Mouse (Mus musculus): ENCODE data around the gene Spsb1. TPM values are rescaled to one million over a fixed set of nuclear protein-coding genes. Genes with fewer than 3 reads are reported as not detected.

Gene Spsb1
- polyA plus RNA-seq, 1 experiment from 2014 or later, result 22.3 TPM

GRCm38 (mm10) chr4:149994218-149994617 lies 39.4 kb upstream of the Spsb1 start:
- H3K9me3 ChIP-seq, result no peaks in the 10 kb centered on the region
- WGBS, result 91% methylated on average over 10 of the region's 10 CpGs
- no peak overlapping the region for H3K4me2 ChIP-seq (replicated peaks)
- H3K36me3 ChIP-seq, result no peaks in the 10 kb centered on the region; the same call in 1 of the 2 replicates
- no peak for ATAC-seq (ENCODE audit: low FRiP score, low read depth)
- peaks cover 29% of the 10 kb centered on the region for H3K4me1 ChIP-seq
- no peak overlapping the region for H3K9ac ChIP-seq
- H3K4me3 ChIP-seq, result no peak overlapping the region
- no peaks in the 10 kb centered on the region for H3K27me3 ChIP-seq
- no peak overlapping the region for H3K27ac ChIP-seq

GRCm38 (mm10) chr4:149992670-149993032 lies 37.8 kb upstream of the Spsb1 start:
- no peak overlapping the region for H3K9ac ChIP-seq
- no peaks in the 10 kb centered on the region; the same call in 1 of the 2 replicates for H3K36me3 ChIP-seq
- no peaks in the 10 kb centered on the region for H3K9me3 ChIP-seq
- H3K4me3 ChIP-seq, result no peak overlapping the region
- peaks cover 31% of the 10 kb centered on the region for H3K4me1 ChIP-seq
- ATAC-seq (ENCODE audit: low FRiP score, low read depth), result no peak
- no peak overlapping the region for H3K4me2 ChIP-seq (replicated peaks)
- no peaks in the 10 kb centered on the region for H3K27me3 ChIP-seq
- H3K27ac ChIP-seq, result no peak overlapping the region
- WGBS, result 84% methylated on average over 8 of the region's 8 CpGs

GRCm38 (mm10) chr4:149991755-149992669 lies 37.2 kb upstream of the Spsb1 start:
- H3K9me3 ChIP-seq, result no peaks in the 10 kb centered on the region
- no peaks in the 10 kb centered on the region; the same call in 1 of the 2 replicates for H3K36me3 ChIP-seq
- H3K9ac ChIP-seq, result no peak overlapping the region
- H3K27ac ChIP-seq, result no peak overlapping the region
- H3K4me1 ChIP-seq, result peaks cover 31% of the 10 kb centered on the region
- no peak overlapping the region for H3K4me3 ChIP-seq
- H3K4me2 ChIP-seq (replicated peaks), result no peak overlapping the region
- H3K27me3 ChIP-seq, result no peaks in the 10 kb centered on the region
- no peak for ATAC-seq (ENCODE audit: low FRiP score, low read depth)
- 78% methylated on average over 13 of the region's 13 CpGs for WGBS

- Histone ChIP-seq H3K27me3 (no peaks in the 10 kb centered on the region), H3K9me3 (no peaks in the 10 kb centered on the region), H3K9ac (peak overlapping the region; percentile 43; the same call in 1 of the 2 replicates), H3K4me2 (replicated peaks) (peak overlapping the region; percentile 23; the same call in 1 of the 2 replicates), H3K4me3 (no peak overlapping the region), H3K4me1 (peaks cover 31% of the 10 kb centered on the region), H3K36me3 (no peaks in the 10 kb centered on the region; the same call in 1 of the 2 replicates), H3K27ac (peak overlapping the region; percentile 33; the same call in 1 of the 2 replicates)
- WGBS, result 25% methylated on average over 9 of the region's 9 CpGs
- ATAC-seq (ENCODE audit: low FRiP score, low read depth), result no peak
These were observed 36.3 kb upstream of the Spsb1 start for GRCm38 (mm10) chr4:149990954-149991633.

- 12% methylated on average over 8 of the region's 8 CpGs for WGBS
- H3K9ac ChIP-seq, result peak overlapping the region; percentile 43; the same call in 1 of the 2 replicates
These were observed 35.5 kb upstream of the Spsb1 start for GRCm38 (mm10) chr4:149990212-149990953.

GRCm38 (mm10) chr4:149988931-149989556 lies 34.2 kb upstream of the Spsb1 start:
- H3K4me3 ChIP-seq, result peak overlapping the region; percentile 27
- WGBS, result 9% methylated on average over 21 of the region's 21 CpGs
- no peaks in the 10 kb centered on the region for H3K9me3 ChIP-seq
- no peaks in the 10 kb centered on the region; the same call in 1 of the 2 replicates for H3K36me3 ChIP-seq
- ATAC-seq (ENCODE audit: low FRiP score, low read depth), result peak; percentile 89
- no peak overlapping the region for H3K27ac ChIP-seq
- H3K4me2 ChIP-seq (replicated peaks), result peak overlapping the region; percentile 61
- peaks cover 31% of the 10 kb centered on the region for H3K4me1 ChIP-seq
- H3K27me3 ChIP-seq, result no peaks in the 10 kb centered on the region
- no peak overlapping the region for H3K9ac ChIP-seq

More at GRCm38 (mm10) chr4:149990212-149990953, 35.5 kb upstream of the Spsb1 start:
- Histone ChIP-seq H3K4me3 (no peak overlapping the region), H3K4me1 (peaks cover 31% of the 10 kb centered on the region), H3K27ac (no peak overlapping the region), H3K9me3 (no peaks in the 10 kb centered on the region), H3K27me3 (no peaks in the 10 kb centered on the region), H3K4me2 (replicated peaks) (peak overlapping the region; percentile 23; the same call in 1 of the 2 replicates), H3K36me3 (no peaks in the 10 kb centered on the region; the same call in 1 of the 2 replicates)
- ATAC-seq (ENCODE audit: low FRiP score, low read depth), result 0 out of 2 replicates have a peak, but pooled peaks have one; percentile 14

GRCm38 (mm10) chr4:149988301-149988700 lies 33.5 kb upstream of the Spsb1 start:
- ATAC-seq (ENCODE audit: low FRiP score, low read depth), result no peak
- Histone ChIP-seq H3K4me2 (replicated peaks) (peak overlapping the region; percentile 61), H3K9me3 (no peaks in the 10 kb centered on the region), H3K4me1 (peaks cover 31% of the 10 kb centered on the region), H3K27ac (no peak overlapping the region), H3K4me3 (no peak overlapping the region), H3K9ac (no peak overlapping the region), H3K36me3 (peaks cover 7% of the 10 kb centered on the region), H3K27me3 (no peaks in the 10 kb centered on the region)
- 77% methylated on average over 6 of the region's 6 CpGs for WGBS

GRCm38 (mm10) chr4:149986671-149987417 lies 32.0 kb upstream of the Spsb1 start:
- H3K4me2 ChIP-seq (replicated peaks), result no peak overlapping the region
- H3K27ac ChIP-seq, result no peak overlapping the region
- H3K4me1 ChIP-seq, result peaks cover 31% of the 10 kb centered on the region
- WGBS, result 76% methylated on average over 10 of the region's 10 CpGs
- H3K9ac ChIP-seq, result no peak overlapping the region
- H3K36me3 ChIP-seq, result peaks cover 17% of the 10 kb centered on the region
- H3K27me3 ChIP-seq, result no peaks in the 10 kb centered on the region
- no peaks in the 10 kb centered on the region for H3K9me3 ChIP-seq
- no peak for ATAC-seq (ENCODE audit: low FRiP score, low read depth)
- H3K4me3 ChIP-seq, result no peak overlapping the region

- H3K27ac ChIP-seq, result no peak overlapping the region
- peaks cover 18% of the 10 kb centered on the region for H3K4me1 ChIP-seq
- no peak overlapping the region for H3K9ac ChIP-seq
- no peaks in the 10 kb centered on the region for H3K27me3 ChIP-seq
- no peaks in the 10 kb centered on the region for H3K9me3 ChIP-seq
- ATAC-seq (ENCODE audit: low FRiP score, low read depth), result no peak
- H3K4me2 ChIP-seq (replicated peaks), result no peak overlapping the region
- peaks cover 22% of the 10 kb centered on the region for H3K36me3 ChIP-seq
- no peak overlapping the region for H3K4me3 ChIP-seq
- WGBS, result 91% methylated on average over 23 of the region's 23 CpGs
These were observed 29.2 kb upstream of the Spsb1 start for GRCm38 (mm10) chr4:149983921-149984645.

GRCm38 (mm10) chr4:149982154-149982553 lies 27.3 kb upstream of the Spsb1 start:
- H3K9ac ChIP-seq, result no peak overlapping the region
- H3K27ac ChIP-seq, result no peak overlapping the region
- WGBS, result 74% methylated on average over 15 of the region's 15 CpGs

More at GRCm38 (mm10) chr4:149982154-149982553, 27.3 kb upstream of the Spsb1 start:
- Histone ChIP-seq H3K9me3 (no peaks in the 10 kb centered on the region), H3K4me2 (replicated peaks) (no peak overlapping the region), H3K4me1 (peaks cover 29% of the 10 kb centered on the region), H3K36me3 (peaks cover 22% of the 10 kb centered on the region), H3K4me3 (no peak overlapping the region), H3K27me3 (no peaks in the 10 kb centered on the region)
- no peak for ATAC-seq (ENCODE audit: low FRiP score, low read depth)
